Mouse (Mus musculus) G1E (cell line): ENCODE results near the gene Pced1a. TPM values are rescaled to one million over a fixed set of nuclear protein-coding genes. Genes with fewer than 3 reads are reported as not detected.
"Not testable (repeated sequence)": the region's sequence is repeated elsewhere in the genome, so short reads cannot be mapped to it uniquely, and the experiment has no call there.

Experiments used
- ATAC-seq: 2 replicates; pipeline ENCODE4 v1.8.0; 2016; ENCODE audit warnings: mild to moderate bottlenecking; ENCODE audit not compliant: insufficient number of reproducible peaks, poor library complexity, low FRiP score, severe bottlenecking; ENCODE audit errors: extremely low read depth
- DNase-seq: peaks from one replicate; pipeline ENCODE4 v3.0.0; 2012; ENCODE audit warnings: low spot score
- H3K27me3 ChIP-seq: 2 replicates; pipeline ENCODE4 v1.6.1; 2012; ENCODE audit warnings: mild to moderate bottlenecking, low read length, inconsistent platforms; ENCODE audit not compliant: insufficient read depth
- H3K36me3 ChIP-seq: replicated peaks from 2 replicates; pipeline ENCODE3; 2012; ENCODE audit warnings: mild to moderate bottlenecking, inconsistent platforms
- H3K4me1 ChIP-seq: 2 replicates; pipeline ENCODE4 v1.6.1; 2012; ENCODE audit warnings: low read depth, low read length, inconsistent platforms, mixed read lengths; ENCODE audit not compliant: insufficient read depth
- H3K4me3 ChIP-seq: 2 replicates; pipeline ENCODE4 v1.5.1; 2012; ENCODE audit warnings: low read depth, mild to moderate bottlenecking, inconsistent platforms, low read length, moderate library complexity, mixed read lengths
- H3K9me3 ChIP-seq: replicated peaks from 2 replicates; pipeline ENCODE4 v1.6.1; 2012; ENCODE audit warnings: inconsistent platforms
- CTCF ChIP-seq: IDR thresholded peaks from 2 replicates; pipeline ENCODE4 v1.5.1; 2012; ENCODE audit warnings: low read depth, low read length, inconsistent platforms, mixed read lengths
- GATA1 ChIP-seq: IDR thresholded peaks from 2 replicates; pipeline ENCODE4 v1.6.1; 2012; ENCODE audit warnings: borderline replicate concordance, low read length, inconsistent platforms, mixed read lengths
- GATA2 ChIP-seq: IDR thresholded peaks from 2 replicates; pipeline ENCODE4 v1.6.1; 2012; ENCODE audit warnings: low read depth, low read length, inconsistent platforms, borderline replicate concordance
- POLR2AphosphoS5 ChIP-seq: IDR thresholded peaks from 2 replicates; pipeline ENCODE4 v1.6.1; 2012; ENCODE audit warnings: low read depth, low read length, inconsistent platforms; ENCODE audit not compliant: insufficient replicate concordance
- TAL1 ChIP-seq: conservative IDR thresholded peaks from 2 replicates; pipeline ENCODE4 v1.6.1; 2012; ENCODE audit warnings: low read depth, low read length, inconsistent platforms, mixed read lengths
- polyA plus RNA-seq: library from polyadenylated mRNA; stranded (reverse); fragments of >175 nt; gene quantifications from 2 replicates; pipeline ENCODE4 v1.2.3, GENCODE M21; 2012
- total RNA-seq, 2 experiments: library from RNA; stranded (forward) in 1 of 2; stranded (reverse) in 1 of 2; fragments of 200-1000 nt in 1 of 2; fragments of >200 nt in 1 of 2; fragmentation: Nextera tagmentation in 1 of 2; gene quantifications; 2 replicates each; pipeline ENCODE4 v1.2.3; 2014 to 2017

The Pced1a gene
- total and polyA plus RNA-seq, 3 experiments: 13.9 to 19.7 (median 16.9) TPM

- no peak for ATAC-seq
- DNase-seq: no peak
- peaks cover 14% of the 10 kb centered on the region for H3K27me3 ChIP-seq
- TF ChIP-seq POLR2AphosphoS5 (no peak), TAL1 (no peak), GATA2 (no peak), GATA1 (no peak)
- no peaks in the 10 kb centered on the region for H3K4me1 ChIP-seq
- no peaks in the 10 kb centered on the region for H3K9me3 ChIP-seq
- no peaks in the 10 kb centered on the region for H3K36me3 ChIP-seq
- H3K4me3 ChIP-seq: no peak overlapping the region
Measured at GRCm38 (mm10) chr2:130383205-130383604, 41.3 kb downstream of the Pced1a start.

- no peak for TF ChIP-seq CTCF
- no peak for TF ChIP-seq TAL1
- TF ChIP-seq GATA2: no peak
- no peak for TF ChIP-seq GATA1
- TF ChIP-seq POLR2AphosphoS5: no peak
- H3K27me3 ChIP-seq: peaks cover 14% of the 10 kb centered on the region
- ATAC-seq: no peak
- H3K36me3 ChIP-seq: no peaks in the 10 kb centered on the region
- H3K9me3 ChIP-seq: no peaks in the 10 kb centered on the region
- no peak for DNase-seq
- peaks cover 10% of the 10 kb centered on the region; the same call in 1 of the 2 replicates for H3K4me1 ChIP-seq
- H3K4me3 ChIP-seq: no peak overlapping the region
Measured at GRCm38 (mm10) chr2:130374951-130375350, 49.5 kb downstream of the Pced1a start.

DNA sequence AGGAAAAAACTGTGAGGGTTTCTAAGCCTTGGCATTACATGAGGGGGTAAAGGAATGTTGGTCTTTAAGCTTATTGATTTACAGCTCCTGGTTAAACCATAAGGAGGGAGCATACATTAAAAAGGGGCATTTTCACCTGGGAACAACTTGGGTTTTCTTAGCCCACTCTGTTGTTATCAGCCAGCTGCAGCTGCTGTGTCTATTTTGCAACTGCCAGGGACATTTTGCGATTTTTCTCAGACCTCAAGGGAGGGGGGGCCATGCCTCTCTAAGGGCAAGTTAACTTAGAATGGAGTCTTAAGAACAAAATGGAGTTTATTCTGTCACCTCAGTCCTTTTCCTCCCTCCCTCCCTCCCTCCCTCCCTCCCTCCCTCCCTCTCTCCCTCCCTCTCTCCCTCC, 51.5 kb downstream of the Pced1a start:
- peaks cover 14% of the 10 kb centered on the region for H3K27me3 ChIP-seq
- DNase-seq, H3K4me1 ChIP-seq, H3K36me3 ChIP-seq, H3K9me3 ChIP-seq, H3K4me3 ChIP-seq, ATAC-seq: not testable (repeated sequence)

DNA sequence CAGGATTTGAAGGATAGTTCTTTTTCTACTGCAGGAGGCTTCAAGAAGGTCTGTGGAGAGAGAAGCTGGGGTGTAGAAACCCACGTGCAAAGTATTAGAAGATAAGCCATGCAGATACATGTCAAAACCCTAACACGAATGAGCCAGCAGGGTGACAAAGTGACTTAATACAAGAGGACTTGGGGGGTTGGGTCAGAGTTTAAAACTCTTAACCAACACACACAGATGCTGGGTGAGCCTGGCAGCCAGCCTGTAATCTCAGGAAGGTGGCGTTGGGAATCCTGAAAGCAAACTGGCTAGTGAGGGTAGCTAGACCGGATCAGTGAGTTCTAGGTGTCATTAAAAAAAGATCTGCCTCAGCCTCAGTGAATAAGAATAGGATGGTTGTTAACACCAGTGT, 57.1 kb downstream of the Pced1a start:
- Histone ChIP-seq H3K4me1 (peaks cover 7% of the 10 kb centered on the region; the same call in 1 of the 2 replicates), H3K9me3 (no peaks in the 10 kb centered on the region), H3K4me3 (no peak overlapping the region), H3K27me3 (peaks cover 17% of the 10 kb centered on the region), H3K36me3 (no peaks in the 10 kb centered on the region)
- ATAC-seq: no peak
- TF ChIP-seq GATA2: no peak
- DNase-seq: no peak

Other genes starting within 250 kb of the Pced1a start
- 112 and 115 TPM in 2 replicates for gene Snrpb, start 245.3 kb downstream of the Pced1a start, total RNA-seq (2014; fragmentation: Nextera tagmentation)
- 252 and 274 TPM in 2 replicates for gene Snrpb, start 245.3 kb downstream of the Pced1a start, total RNA-seq (2017)
- 650 and 707 TPM in 2 replicates for gene Snrpb, start 245.3 kb downstream of the Pced1a start, polyA plus RNA-seq
- gene Tmc2, start 229.5 kb downstream of the Pced1a start, total RNA-seq (2014; fragmentation: Nextera tagmentation): not detected in 2 replicates
- 0.05 and 0.06 TPM in 2 replicates for gene Tmc2, start 229.5 kb downstream of the Pced1a start, total RNA-seq (2017)
- not detected in 2 replicates for gene Tmc2, start 229.5 kb downstream of the Pced1a start, polyA plus RNA-seq
- 673 and 768 TPM in 2 replicates for gene Nop56, start 150.3 kb downstream of the Pced1a start, total RNA-seq (2014; fragmentation: Nextera tagmentation)
- gene Nop56, start 150.3 kb downstream of the Pced1a start, total RNA-seq (2017): 325 and 381 TPM in 2 replicates
- gene Nop56, start 150.3 kb downstream of the Pced1a start, polyA plus RNA-seq: 92.9 and 102 TPM in 2 replicates
- gene Idh3b, start 140.2 kb downstream of the Pced1a start, total RNA-seq (2014; fragmentation: Nextera tagmentation): 381 and 449 TPM in 2 replicates
- gene Idh3b, start 140.2 kb downstream of the Pced1a start, total RNA-seq (2017): 171 and 172 TPM in 2 replicates
- 118 and 132 TPM in 2 replicates for gene Idh3b, start 140.2 kb downstream of the Pced1a start, polyA plus RNA-seq
- 0.49 and 0.83 TPM in 2 replicates for gene Ebf4, start 129.5 kb downstream of the Pced1a start, total RNA-seq (2014; fragmentation: Nextera tagmentation)
- 0.06 TPM in 1 of 2 replicates, not detected in the other for gene Ebf4, start 129.5 kb downstream of the Pced1a start, total RNA-seq (2017)
- gene Ebf4, start 129.5 kb downstream of the Pced1a start, polyA plus RNA-seq: not detected in 2 replicates
- 0.29 TPM in 1 of 2 replicates, not detected in the other for gene Cpxm1, start 27.1 kb downstream of the Pced1a start, total RNA-seq (2014; fragmentation: Nextera tagmentation)
- gene Cpxm1, start 27.1 kb downstream of the Pced1a start, total RNA-seq (2017): not detected in 2 replicates
- not detected in 2 replicates for gene Cpxm1, start 27.1 kb downstream of the Pced1a start, polyA plus RNA-seq
- gene Gm28372, start 19.5 kb downstream of the Pced1a start, total RNA-seq (2014; fragmentation: Nextera tagmentation): not detected in 2 replicates
- not detected in 2 replicates for gene Gm28372, start 19.5 kb downstream of the Pced1a start, total RNA-seq (2017)
- not detected in 2 replicates for gene Gm28372, start 19.5 kb downstream of the Pced1a start, polyA plus RNA-seq
- gene 1700020A23Rik, start 19.4 kb downstream of the Pced1a start, total RNA-seq (2014; fragmentation: Nextera tagmentation): not detected in 2 replicates
- not detected in 2 replicates for gene 1700020A23Rik, start 19.4 kb downstream of the Pced1a start, total RNA-seq (2017)
- not detected in 2 replicates for gene 1700020A23Rik, start 19.4 kb downstream of the Pced1a start, polyA plus RNA-seq
- gene Tmem239, start 18.2 kb downstream of the Pced1a start, total RNA-seq (2014; fragmentation: Nextera tagmentation): not detected in 2 replicates
- gene Tmem239, start 18.2 kb downstream of the Pced1a start, total RNA-seq (2017): not detected in 2 replicates
- not detected in 2 replicates for gene Tmem239, start 18.2 kb downstream of the Pced1a start, polyA plus RNA-seq
- gene Vps16, start 362 bp downstream of the Pced1a start, total RNA-seq (2014; fragmentation: Nextera tagmentation): 55.2 and 58.9 TPM in 2 replicates
- 180 and 190 TPM in 2 replicates for gene Vps16, start 362 bp downstream of the Pced1a start, total RNA-seq (2017)
- gene Vps16, start 362 bp downstream of the Pced1a start, polyA plus RNA-seq: 12.6 and 20.2 TPM in 2 replicates
- gene Ptpra, start 25.6 kb upstream of the Pced1a start, total RNA-seq (2014; fragmentation: Nextera tagmentation): 60.6 and 97.7 TPM in 2 replicates
- 119 and 127 TPM in 2 replicates for gene Ptpra, start 25.6 kb upstream of the Pced1a start, total RNA-seq (2017)
- 11.4 and 22.6 TPM in 2 replicates for gene Ptpra, start 25.6 kb upstream of the Pced1a start, polyA plus RNA-seq
- 75.7 and 93.8 TPM in 2 replicates for gene Mrps26, start 139.0 kb upstream of the Pced1a start, total RNA-seq (2014; fragmentation: Nextera tagmentation)
- gene Mrps26, start 139.0 kb upstream of the Pced1a start, total RNA-seq (2017): 60.6 and 79.2 TPM in 2 replicates
- 144 and 187 TPM in 2 replicates for gene Mrps26, start 139.0 kb upstream of the Pced1a start, polyA plus RNA-seq
- not detected in 2 replicates for gene Oxt, start 151.5 kb upstream of the Pced1a start, total RNA-seq (2014; fragmentation: Nextera tagmentation)
- not detected in 2 replicates for gene Oxt, start 151.5 kb upstream of the Pced1a start, total RNA-seq (2017)
- not detected in 2 replicates for gene Oxt, start 151.5 kb upstream of the Pced1a start, polyA plus RNA-seq
- gene Avp, start 157.9 kb upstream of the Pced1a start, total RNA-seq (2014; fragmentation: Nextera tagmentation): not detected in 2 replicates
- gene Avp, start 157.9 kb upstream of the Pced1a start, total RNA-seq (2017): not detected in 2 replicates
- not detected in 2 replicates for gene Avp, start 157.9 kb upstream of the Pced1a start, polyA plus RNA-seq
- 20.5 and 26.4 TPM in 2 replicates for gene Fastkd5, start 205.3 kb upstream of the Pced1a start, total RNA-seq (2014; fragmentation: Nextera tagmentation)
- gene Fastkd5, start 205.3 kb upstream of the Pced1a start, total RNA-seq (2017): 27.6 and 29.9 TPM in 2 replicates
- gene Fastkd5, start 205.3 kb upstream of the Pced1a start, polyA plus RNA-seq: 0.81 and 1.3 TPM in 2 replicates
- gene Ubox5, start 205.3 kb upstream of the Pced1a start, total RNA-seq (2014; fragmentation: Nextera tagmentation): 11.2 and 13.0 TPM in 2 replicates
- 9.0 and 9.7 TPM in 2 replicates for gene Ubox5, start 205.3 kb upstream of the Pced1a start, total RNA-seq (2017)
- gene Ubox5, start 205.3 kb upstream of the Pced1a start, polyA plus RNA-seq: 2.7 and 3.2 TPM in 2 replicates
- gene Lzts3, start 218.1 kb upstream of the Pced1a start, total RNA-seq (2014; fragmentation: Nextera tagmentation): 1.2 TPM in 1 of 2 replicates, not detected in the other
- gene Lzts3, start 218.1 kb upstream of the Pced1a start, total RNA-seq (2017): 0.55 and 0.81 TPM in 2 replicates
- 1.1 and 1.2 TPM in 2 replicates for gene Lzts3, start 218.1 kb upstream of the Pced1a start, polyA plus RNA-seq
- 18.0 and 29.9 TPM in 2 replicates for gene Ddrgk1, start 240.0 kb upstream of the Pced1a start, total RNA-seq (2014; fragmentation: Nextera tagmentation)
- 39.3 and 47.4 TPM in 2 replicates for gene Ddrgk1, start 240.0 kb upstream of the Pced1a start, total RNA-seq (2017)
- gene Ddrgk1, start 240.0 kb upstream of the Pced1a start, polyA plus RNA-seq: 66.8 and 67.4 TPM in 2 replicates
- 11.1 and 12.9 TPM in 2 replicates for gene Itpa, start 242.9 kb upstream of the Pced1a start, total RNA-seq (2014; fragmentation: Nextera tagmentation)
- gene Itpa, start 242.9 kb upstream of the Pced1a start, total RNA-seq (2017): 113 and 136 TPM in 2 replicates
- 4.0 and 10.9 TPM in 2 replicates for gene Itpa, start 242.9 kb upstream of the Pced1a start, polyA plus RNA-seq